Mouse (Mus musculus): Measurements from ENCODE around the gene Dtnb. TPM values are rescaled to one million over a fixed set of nuclear protein-coding genes. Genes with fewer than 3 reads are reported as not detected.

The Dtnb gene
- polyA plus RNA-seq, 1 experiment from 2014 or later = 40.9 TPM

DNA sequence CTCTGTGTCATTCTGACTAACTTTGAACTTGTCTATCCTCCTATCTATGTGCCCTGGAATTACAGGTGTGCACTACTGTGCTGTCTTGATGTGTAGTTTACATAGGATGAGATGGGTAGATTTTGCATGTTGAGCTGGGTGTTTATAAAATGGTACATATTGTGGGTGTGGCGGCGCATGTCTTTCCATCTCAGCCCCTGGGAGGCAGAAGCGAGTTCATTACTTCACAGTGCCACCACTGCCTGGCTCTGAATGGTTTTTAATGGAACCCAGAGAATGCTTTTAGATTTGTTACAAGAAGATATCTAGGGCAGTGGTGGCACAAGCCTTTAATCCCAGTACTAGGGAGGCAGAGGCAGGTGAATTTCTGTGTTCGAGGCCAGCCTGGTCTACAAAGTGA, 2.5 kb downstream of the Dtnb start:
- Histone ChIP-seq H3K9ac (no peak overlapping the region), H3K4me1 (replicated peaks) (peaks cover 14% of the 10 kb centered on the region), H3K4me2 (no peak overlapping the region), H3K4me3 (no peak overlapping the region), H3K9me3 (no peaks in the 10 kb centered on the region), H3K27ac (no peak overlapping the region), H3K36me3 (no peaks in the 10 kb centered on the region), H3K27me3 (no peaks in the 10 kb centered on the region)
- 89% methylated on average over 4 of the region's 4 CpGs for WGBS
- ATAC-seq (ENCODE audit: low FRiP score) = no peak

DNA sequence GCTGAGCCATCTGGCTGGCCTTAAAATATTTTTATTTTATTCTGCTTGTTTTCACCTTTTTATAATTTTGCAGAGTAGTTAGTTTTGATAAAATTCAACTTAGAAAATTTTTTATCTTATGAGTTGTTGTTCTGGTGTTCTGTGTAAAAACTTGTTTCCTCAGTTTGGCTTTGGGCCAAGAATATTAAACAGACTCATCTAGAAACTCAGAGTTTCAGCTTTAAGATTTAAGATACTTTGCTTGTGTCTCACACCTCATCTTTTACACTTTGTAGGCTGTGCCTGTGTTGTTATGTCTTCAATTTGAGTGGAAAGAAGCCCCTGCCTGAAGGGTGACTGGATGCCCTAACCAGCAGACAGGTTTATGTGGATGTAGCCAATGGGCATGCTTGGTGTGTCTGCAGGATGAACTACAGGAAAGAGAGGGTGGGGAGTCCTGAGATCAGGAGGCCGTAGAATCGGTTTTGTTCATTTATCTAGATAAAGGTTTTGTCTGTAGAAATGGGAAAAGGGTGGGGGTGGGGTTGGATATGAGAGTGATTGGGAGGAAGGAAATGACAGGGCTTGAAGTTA, 7.9 kb downstream of the Dtnb start:
- WGBS = 87% methylated on average over 2 of the region's 2 CpGs
- no peak overlapping the region for H3K9ac ChIP-seq
- no peak overlapping the region for H3K27ac ChIP-seq
- H3K4me2 ChIP-seq = no peak overlapping the region
- ATAC-seq (ENCODE audit: low FRiP score) = no peak
- H3K4me1 ChIP-seq (replicated peaks) = no peaks in the 10 kb centered on the region; the same call in 1 of the 2 replicates
- no peaks in the 10 kb centered on the region for H3K36me3 ChIP-seq
- no peaks in the 10 kb centered on the region for H3K9me3 ChIP-seq
- no peaks in the 10 kb centered on the region for H3K27me3 ChIP-seq
- no peak overlapping the region for H3K4me3 ChIP-seq

DNA sequence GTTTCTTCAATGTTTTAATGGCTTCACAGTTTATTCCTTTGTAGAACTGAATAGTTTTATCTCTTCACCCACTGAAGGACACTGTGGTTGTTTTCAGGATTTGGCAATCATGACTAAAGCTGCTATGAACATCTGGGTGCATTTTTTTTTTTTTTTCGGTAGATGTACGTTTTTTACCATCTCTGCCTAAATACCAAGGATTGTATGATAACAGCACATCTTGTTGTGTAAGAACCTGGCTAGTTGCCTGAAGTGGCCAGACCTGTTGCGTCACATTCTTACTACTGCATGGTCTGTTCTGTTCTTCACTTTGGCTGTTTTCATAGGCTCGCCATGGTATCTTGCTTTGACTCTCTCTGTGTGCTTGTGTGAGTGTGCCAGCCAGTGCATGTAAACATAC, 10.4 kb downstream of the Dtnb start:
- H3K36me3 ChIP-seq = no peaks in the 10 kb centered on the region
- H3K4me2 ChIP-seq = no peak overlapping the region
- no peaks in the 10 kb centered on the region for H3K9me3 ChIP-seq
- no peak overlapping the region for H3K27ac ChIP-seq
- no peak overlapping the region for H3K4me3 ChIP-seq
- H3K27me3 ChIP-seq = no peaks in the 10 kb centered on the region
- 95% methylated on average over 4 of the region's 4 CpGs for WGBS
- no peak for ATAC-seq (ENCODE audit: low FRiP score)
- H3K4me1 ChIP-seq (replicated peaks) = peaks cover 6% of the 10 kb centered on the region; the same call in 1 of the 2 replicates
- H3K9ac ChIP-seq = no peak overlapping the region

DNA sequence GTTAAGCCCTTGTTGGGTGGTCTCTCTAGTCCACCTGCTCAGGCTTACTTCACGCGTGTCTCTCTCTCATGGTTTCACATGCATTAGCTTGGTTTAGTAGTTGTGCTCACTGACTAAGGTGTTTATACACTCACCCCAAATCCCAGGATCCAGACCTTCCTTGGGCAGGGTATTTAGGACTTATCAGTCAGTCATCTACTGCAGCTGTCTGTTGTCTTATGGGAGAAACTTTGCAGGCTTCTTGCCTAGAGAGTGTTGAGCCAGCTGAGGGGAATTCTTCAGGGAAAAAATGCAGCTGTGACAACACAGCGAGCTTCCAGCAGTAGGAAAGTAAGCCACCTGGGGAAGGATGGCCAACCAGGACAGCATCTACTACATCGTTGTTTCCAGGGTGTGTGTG, 13.3 kb downstream of the Dtnb start:
- Histone ChIP-seq H3K4me1 (replicated peaks) (peaks cover 6% of the 10 kb centered on the region; the same call in 1 of the 2 replicates), H3K36me3 (peaks cover 8% of the 10 kb centered on the region), H3K27ac (no peak overlapping the region), H3K9ac (no peak overlapping the region), H3K27me3 (no peaks in the 10 kb centered on the region), H3K9me3 (no peaks in the 10 kb centered on the region), H3K4me3 (no peak overlapping the region), H3K4me2 (no peak overlapping the region)
- ATAC-seq (ENCODE audit: low FRiP score) = no peak
- WGBS = 84% methylated on average over 4 of the region's 4 CpGs

DNA sequence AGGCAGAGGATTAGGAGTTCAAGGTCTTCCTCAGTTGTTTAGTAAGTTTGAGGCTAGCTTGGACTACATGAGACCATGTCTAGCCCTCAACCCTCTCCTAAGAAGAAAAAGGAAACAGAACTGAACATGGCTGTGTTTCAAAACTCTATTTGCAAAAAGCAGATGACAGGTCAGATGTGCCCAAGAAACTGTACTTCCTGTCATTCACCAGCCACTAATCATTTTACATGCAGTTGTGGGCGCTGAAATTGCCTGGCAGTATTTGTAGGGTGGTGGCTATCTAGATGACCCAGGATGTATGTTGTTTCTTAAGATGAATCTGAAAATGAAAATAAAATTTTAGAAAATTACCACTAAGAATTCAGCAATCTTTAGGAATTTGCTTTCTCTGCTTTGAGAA, 14.8 kb downstream of the Dtnb start:
- no peak overlapping the region for H3K4me2 ChIP-seq
- WGBS = 89% methylated on average over 1 of the region's 1 CpGs
- H3K4me3 ChIP-seq = no peak overlapping the region
- no peak for ATAC-seq (ENCODE audit: low FRiP score)
- no peak overlapping the region for H3K9ac ChIP-seq
- H3K4me1 ChIP-seq (replicated peaks) = peaks cover 6% of the 10 kb centered on the region; the same call in 1 of the 2 replicates
- peaks cover 18% of the 10 kb centered on the region for H3K36me3 ChIP-seq
- no peak overlapping the region for H3K27ac ChIP-seq
- H3K9me3 ChIP-seq = no peaks in the 10 kb centered on the region
- no peaks in the 10 kb centered on the region for H3K27me3 ChIP-seq

DNA sequence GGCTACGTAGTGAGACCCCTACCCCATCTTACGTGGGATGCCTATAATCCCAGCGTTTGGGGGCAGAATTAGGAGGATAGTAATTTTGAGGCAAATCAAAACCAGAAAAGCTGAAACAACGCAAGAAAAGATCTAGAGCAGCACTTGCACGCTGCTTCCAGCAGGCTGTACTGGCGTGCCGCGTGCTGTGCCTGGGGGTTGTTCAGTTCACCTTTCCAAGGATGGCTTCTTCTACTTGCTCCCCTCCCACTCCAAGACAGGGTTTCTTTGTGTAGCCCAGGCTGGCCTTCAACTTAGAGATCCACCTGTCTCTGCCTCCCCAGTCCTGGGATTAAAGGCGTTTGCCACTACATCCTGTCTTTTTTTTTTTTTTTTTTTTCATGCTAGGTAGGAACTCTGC, 17.9 kb downstream of the Dtnb start:
- Histone ChIP-seq H3K9ac (no peak overlapping the region), H3K4me1 (replicated peaks) (peaks cover 6% of the 10 kb centered on the region; the same call in 1 of the 2 replicates), H3K36me3 (peaks cover 32% of the 10 kb centered on the region), H3K27me3 (no peaks in the 10 kb centered on the region), H3K4me3 (no peak overlapping the region), H3K27ac (no peak overlapping the region), H3K9me3 (no peaks in the 10 kb centered on the region), H3K4me2 (no peak overlapping the region)
- WGBS = 93% methylated on average over 9 of the region's 9 CpGs
- no peak for ATAC-seq (ENCODE audit: low FRiP score)

DNA sequence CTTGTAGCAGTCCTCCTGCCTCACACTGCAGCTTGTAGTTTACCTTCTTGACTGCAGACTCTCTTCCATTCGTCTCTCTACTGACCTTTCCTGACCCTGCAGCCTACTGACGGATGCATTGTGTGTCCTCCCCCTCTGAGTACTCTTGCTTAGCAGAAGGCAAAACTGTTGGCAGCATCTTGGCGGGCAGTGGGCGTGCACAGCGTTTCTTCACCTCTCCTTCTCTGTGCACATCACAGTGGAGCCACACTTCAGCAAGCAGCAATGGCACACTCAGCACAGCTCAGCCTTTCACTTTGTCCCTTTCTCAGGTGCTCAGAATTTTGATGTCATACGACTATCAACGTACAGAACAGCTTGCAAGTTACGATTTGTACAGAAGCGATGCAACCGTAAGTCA, 19.4 kb downstream of the Dtnb start:
- Histone ChIP-seq H3K4me1 (replicated peaks) (no peaks in the 10 kb centered on the region), H3K27me3 (no peaks in the 10 kb centered on the region), H3K9me3 (no peaks in the 10 kb centered on the region), H3K27ac (no peak overlapping the region), H3K9ac (no peak overlapping the region), H3K4me2 (no peak overlapping the region), H3K4me3 (no peak overlapping the region), H3K36me3 (peaks cover 35% of the 10 kb centered on the region)
- ATAC-seq (ENCODE audit: low FRiP score) = no peak
- 73% methylated on average over 10 of the region's 10 CpGs for WGBS

DNA sequence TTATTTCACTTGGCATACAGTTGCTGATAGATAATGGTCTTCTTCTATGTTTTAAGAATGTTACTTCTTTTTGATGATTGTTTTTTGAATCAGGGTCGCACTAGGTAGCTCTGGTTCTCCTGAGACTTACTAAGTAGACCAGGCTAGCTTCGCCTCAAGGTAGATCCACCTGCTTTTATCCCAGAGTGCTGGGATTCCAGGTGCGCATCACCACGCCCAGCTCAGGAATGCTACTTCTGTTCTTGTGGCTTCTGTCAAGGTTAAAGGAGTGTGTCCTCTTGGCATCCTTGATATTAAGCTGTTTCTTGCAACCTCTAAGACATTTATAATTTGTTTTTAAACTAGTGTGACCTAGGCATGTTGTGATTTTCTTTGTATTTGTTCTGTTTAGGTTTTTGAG, 30.6 kb downstream of the Dtnb start:
- Histone ChIP-seq H3K27ac (no peak overlapping the region), H3K4me2 (no peak overlapping the region), H3K9me3 (no peaks in the 10 kb centered on the region), H3K27me3 (no peaks in the 10 kb centered on the region), H3K36me3 (peaks cover 18% of the 10 kb centered on the region), H3K4me1 (replicated peaks) (no peaks in the 10 kb centered on the region), H3K4me3 (no peak overlapping the region), H3K9ac (no peak overlapping the region)
- ATAC-seq (ENCODE audit: low FRiP score) = no peak
- WGBS = 98% methylated on average over 4 of the region's 4 CpGs

DNA sequence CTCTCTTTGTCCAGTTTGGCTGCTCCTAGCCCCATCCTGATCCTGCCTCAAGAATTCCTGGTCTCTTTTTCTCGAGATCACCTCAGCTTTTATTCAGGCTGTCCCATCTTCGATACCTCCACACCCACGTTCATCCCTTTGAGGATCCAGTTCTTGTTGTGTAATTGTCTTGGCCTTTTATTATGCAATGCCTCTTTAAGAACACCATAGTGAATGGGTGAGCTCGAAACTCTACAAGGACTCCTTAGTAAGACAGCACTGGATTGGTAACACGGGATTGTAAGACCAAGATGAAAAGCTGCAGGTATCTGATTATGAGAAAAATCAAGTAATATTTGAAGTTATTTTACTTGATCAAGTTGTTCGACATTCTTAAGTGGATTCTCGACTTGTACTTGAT, 34.0 kb downstream of the Dtnb start:
- H3K27me3 ChIP-seq = no peaks in the 10 kb centered on the region
- no peak overlapping the region for H3K4me3 ChIP-seq
- no peaks in the 10 kb centered on the region for H3K4me1 ChIP-seq (replicated peaks)
- WGBS = 76% methylated on average over 7 of the region's 7 CpGs
- peaks cover 3% of the 10 kb centered on the region for H3K36me3 ChIP-seq
- no peak overlapping the region for H3K4me2 ChIP-seq
- ATAC-seq (ENCODE audit: low FRiP score) = no peak
- no peaks in the 10 kb centered on the region for H3K9me3 ChIP-seq
- H3K9ac ChIP-seq = no peak overlapping the region
- no peak overlapping the region for H3K27ac ChIP-seq

DNA sequence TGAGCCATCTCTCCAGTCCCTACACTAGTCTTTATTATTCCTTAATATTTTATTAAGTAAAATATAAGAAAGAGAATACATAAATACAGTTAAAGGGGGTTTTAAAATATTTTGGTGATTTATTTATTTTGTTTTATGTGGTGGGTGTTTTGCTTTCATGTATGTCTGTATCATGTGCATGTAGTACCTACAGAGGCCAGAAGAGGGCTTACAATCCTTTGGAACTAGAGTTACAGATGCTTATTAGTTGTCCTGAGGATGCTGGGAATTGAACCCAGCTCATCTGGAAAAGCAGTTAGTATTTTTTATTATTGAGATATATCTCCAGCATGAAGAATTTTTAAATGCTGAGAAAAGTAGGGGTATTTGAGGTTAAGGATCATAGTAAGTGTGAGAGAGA, 37.6 kb downstream of the Dtnb start:
- ATAC-seq (ENCODE audit: low FRiP score) = no peak
- H3K4me1 ChIP-seq (replicated peaks) = no peaks in the 10 kb centered on the region
- H3K27ac ChIP-seq = no peak overlapping the region
- H3K27me3 ChIP-seq = no peaks in the 10 kb centered on the region
- no peak overlapping the region for H3K4me2 ChIP-seq
- no peak overlapping the region for H3K9ac ChIP-seq
- H3K9me3 ChIP-seq = no peaks in the 10 kb centered on the region
- no peak overlapping the region for H3K4me3 ChIP-seq
- peaks cover 8% of the 10 kb centered on the region; the same call in 1 of the 2 replicates for H3K36me3 ChIP-seq

DNA sequence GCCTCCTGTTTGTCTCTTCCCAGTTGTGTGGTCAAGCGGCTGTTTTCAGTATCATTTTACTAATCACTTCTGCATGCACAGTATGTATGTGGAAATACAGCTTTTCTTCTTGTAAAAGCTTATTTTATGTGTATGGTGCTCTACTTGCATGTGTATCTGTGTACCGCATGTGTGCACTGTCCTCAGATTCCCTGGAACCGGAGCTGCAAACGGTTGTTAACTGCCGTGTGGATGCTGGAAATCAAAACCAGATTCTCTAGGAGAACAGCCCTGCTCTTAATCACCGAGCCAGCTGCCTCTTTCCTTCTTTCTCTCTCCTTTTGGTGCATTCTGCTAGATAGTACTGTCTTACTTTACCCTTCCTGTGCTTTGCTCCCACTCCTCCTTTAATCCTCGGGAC, 39.7 kb downstream of the Dtnb start:
- H3K27ac ChIP-seq = no peak overlapping the region
- no peaks in the 10 kb centered on the region for H3K4me1 ChIP-seq (replicated peaks)
- H3K36me3 ChIP-seq = peaks cover 8% of the 10 kb centered on the region; the same call in 1 of the 2 replicates
- no peak overlapping the region for H3K4me3 ChIP-seq
- no peak for ATAC-seq (ENCODE audit: low FRiP score)
- no peaks in the 10 kb centered on the region for H3K9me3 ChIP-seq
- H3K27me3 ChIP-seq = no peaks in the 10 kb centered on the region
- WGBS = 81% methylated on average over 7 of the region's 7 CpGs
- no peak overlapping the region for H3K9ac ChIP-seq
- no peak overlapping the region for H3K4me2 ChIP-seq

DNA sequence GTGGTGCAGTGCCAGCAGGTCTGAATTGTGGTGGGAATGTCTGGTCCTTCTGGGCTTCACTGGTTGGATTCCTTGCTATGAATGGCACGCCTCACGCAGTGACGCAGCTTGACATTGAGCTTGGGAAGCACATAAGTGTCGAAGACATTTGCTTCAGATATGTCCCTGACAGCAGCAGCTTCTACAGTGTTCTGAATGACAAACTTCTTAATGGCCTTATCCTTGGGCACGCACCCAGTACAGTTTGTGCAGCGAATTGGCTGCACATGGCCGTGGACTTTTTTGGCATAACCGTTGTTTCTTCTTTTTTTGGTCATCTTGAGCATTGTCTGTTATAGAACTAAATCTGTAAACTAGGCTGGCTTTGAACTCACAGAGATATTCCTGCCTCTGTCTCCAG, 42.9 kb downstream of the Dtnb start:
- H3K4me2 ChIP-seq = no peak overlapping the region
- no peak overlapping the region for H3K27ac ChIP-seq
- H3K9me3 ChIP-seq = no peaks in the 10 kb centered on the region
- no peaks in the 10 kb centered on the region for H3K4me1 ChIP-seq (replicated peaks)
- no peaks in the 10 kb centered on the region for H3K27me3 ChIP-seq
- H3K4me3 ChIP-seq = no peak overlapping the region
- no peak for ATAC-seq (ENCODE audit: low FRiP score)
- no peak overlapping the region for H3K9ac ChIP-seq
- 98% methylated on average over 8 of the region's 8 CpGs for WGBS
- H3K36me3 ChIP-seq = peaks cover 10% of the 10 kb centered on the region

DNA sequence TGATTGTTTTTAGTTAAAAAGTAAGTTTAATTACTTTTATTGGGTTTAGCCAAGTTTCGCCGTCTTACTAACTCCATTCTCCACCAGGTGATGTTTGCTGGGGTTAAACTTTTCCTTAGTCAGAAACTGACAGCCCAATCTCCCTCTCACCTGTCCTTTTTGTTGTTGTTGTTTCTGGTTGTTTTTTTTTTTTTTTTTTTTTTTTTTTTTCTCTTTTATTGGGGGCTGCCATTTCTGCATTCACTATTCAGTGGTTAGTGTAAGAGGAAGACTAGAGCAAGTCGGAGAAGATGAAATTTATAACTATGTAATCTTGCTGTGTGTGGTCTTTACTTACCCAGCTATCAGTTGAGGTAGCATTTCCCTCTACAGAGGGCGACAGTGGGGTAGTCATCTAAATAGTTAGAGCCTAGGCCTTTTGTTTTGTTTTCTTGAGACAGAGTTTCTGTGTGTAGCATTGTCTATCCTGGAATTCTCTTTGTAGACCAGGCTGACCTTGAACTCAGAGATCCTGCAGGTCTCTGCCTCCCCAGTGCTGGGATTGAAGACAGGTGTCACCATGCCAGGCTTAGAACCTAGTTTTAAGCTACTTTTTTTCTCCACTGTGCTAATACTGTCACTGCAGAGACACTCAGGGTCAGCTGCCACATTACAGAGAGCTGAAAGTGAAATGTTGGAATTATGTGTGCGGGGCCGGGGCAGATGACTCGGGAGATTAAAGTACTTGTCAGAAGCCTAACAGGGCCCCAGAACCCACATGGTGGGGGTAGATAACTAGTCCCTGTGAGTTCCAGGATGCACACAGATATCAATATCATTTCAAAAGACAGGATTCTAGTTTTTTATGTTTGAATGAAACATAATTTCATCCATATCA, 46.2 kb downstream of the Dtnb start:
- Histone ChIP-seq H3K9ac (no peak overlapping the region), H3K4me3 (no peak overlapping the region), H3K4me2 (no peak overlapping the region), H3K4me1 (replicated peaks) (no peaks in the 10 kb centered on the region), H3K36me3 (peaks cover 10% of the 10 kb centered on the region), H3K27me3 (no peaks in the 10 kb centered on the region), H3K27ac (no peak overlapping the region), H3K9me3 (no peaks in the 10 kb centered on the region)
- no peak for ATAC-seq (ENCODE audit: low FRiP score)
- 94% methylated on average over 7 of the region's 7 CpGs for WGBS
